Mouse (Mus musculus) liver, adult 2 months (tissue): ENCODE measurements around the gene Tnfrsf14. TPM values are rescaled to one million over a fixed set of nuclear protein-coding genes. Genes with fewer than 3 reads are reported as not detected.

Experiments used
- DNase-seq: peaks from one replicate; pipeline ENCODE4 v3.0.0-alpha.2; 2011; ENCODE audit warnings: low read depth, low spot score; ENCODE audit errors: extremely low read depth
- H3K27ac ChIP-seq: fragments of 200-500 bp; replicated peaks from 2 replicates; pipeline ENCODE4 v1.5.1; 2012; ENCODE audit warnings: low read depth, mild to moderate bottlenecking, control low read depth, inconsistent platforms, low read length; ENCODE audit not compliant: insufficient read depth
- H3K27me3 ChIP-seq: fragments of 200-500 bp; 2 replicates; pipeline ENCODE4 v1.6.1; 2012; ENCODE audit warnings: mild to moderate bottlenecking, moderate library complexity, low read length, inconsistent platforms; ENCODE audit not compliant: control insufficient read depth, insufficient read depth
- H3K36me3 ChIP-seq: fragments of 200-500 bp; 2 replicates; pipeline ENCODE4 v1.6.1; 2012; ENCODE audit warnings: low read length, inconsistent platforms; ENCODE audit not compliant: control insufficient read depth, insufficient read depth
- H3K4me1 ChIP-seq: fragments of 200-500 bp; 2 replicates; pipeline ENCODE4 v1.6.1; 2011; ENCODE audit warnings: low read length; ENCODE audit not compliant: control insufficient read depth, insufficient read depth
- H3K4me3 ChIP-seq: fragments of 200-500 bp; 2 replicates; pipeline ENCODE4 v1.5.1; 2011; ENCODE audit warnings: low read depth, mild to moderate bottlenecking, control low read depth, low read length, moderate library complexity; ENCODE audit not compliant: insufficient read depth
- H3K79me2 ChIP-seq: fragments of 200-500 bp; 2 replicates; pipeline ENCODE4 v1.6.1; 2012; ENCODE audit warnings: inconsistent platforms, mild to moderate bottlenecking, low read length, moderate library complexity; ENCODE audit not compliant: control insufficient read depth, insufficient read depth
- H3K9ac ChIP-seq: fragments of 200-500 bp; 2 replicates; pipeline ENCODE4 v1.6.1; 2012; ENCODE audit warnings: low read depth, mild to moderate bottlenecking, control low read depth, inconsistent platforms, low read length
- CTCF ChIP-seq: fragments of 200-500 bp; IDR thresholded peaks from 2 replicates; pipeline ENCODE4 v1.5.1; 2011; ENCODE audit warnings: low read depth, low read length, control low read depth
- POLR2A ChIP-seq: fragments of 200-500 bp; IDR thresholded peaks from 2 replicates; pipeline ENCODE4 v1.6.1; 2011; ENCODE audit warnings: low read length, control low read depth; ENCODE audit not compliant: insufficient read depth; ENCODE audit errors: extremely low read depth
- WGBS: fragments of 180-500 bp; shearing (Covaris S2); methylation state at CpG from one replicate; pipeline ENCODE4 v1.1.7; 2018; 5-methylcytosine and 5-hydroxymethylcytosine counted together
- polyA plus RNA-seq: library from polyadenylated mRNA; depleted of rRNA; stranded (reverse); fragments of >200 nt; gene quantifications from 2 replicates; pipeline ENCODE4 v1.2.3, GENCODE M21; 2012
- total RNA-seq: library from RNA; depleted of rRNA; stranded (reverse); fragments of >200 nt; gene quantifications from 2 replicates; pipeline ENCODE4 v1.2.3, GENCODE M21; 2014

The Tnfrsf14 gene
- total and polyA plus RNA-seq, 2 experiments = 11.2 to 55.6 TPM

DNA sequence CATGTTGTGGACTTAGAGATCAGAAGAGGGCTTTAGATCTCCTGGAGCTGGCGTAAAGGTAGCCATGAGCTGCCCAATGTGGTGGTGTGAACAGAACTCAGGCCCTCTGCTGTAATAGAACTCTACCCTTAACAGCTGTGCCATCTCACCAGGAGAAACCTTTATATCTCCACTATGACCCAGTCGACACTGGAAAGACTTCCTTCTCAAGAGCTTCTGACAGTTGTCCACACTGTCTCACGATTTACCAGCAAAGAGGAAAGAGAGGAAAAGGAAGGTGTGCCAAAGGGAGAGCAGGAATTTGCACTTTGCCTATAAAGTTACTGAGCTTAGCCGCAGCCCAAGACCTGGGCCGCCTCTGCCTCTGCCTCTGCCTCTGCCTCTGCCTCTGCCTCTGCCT is 13.5 kb upstream of the Tnfrsf14 start:
- TF ChIP-seq POLR2A (no peak), CTCF (no peak)
- Histone ChIP-seq H3K4me3 (no peak overlapping the region), H3K27me3 (no peaks in the 10 kb centered on the region), H3K36me3 (no peaks in the 10 kb centered on the region), H3K79me2 (no peaks in the 10 kb centered on the region), H3K4me1 (no peaks in the 10 kb centered on the region), H3K27ac (no peak overlapping the region), H3K9ac (no peak overlapping the region)
- DNase-seq = no peak
- WGBS = 88% methylated on average over 5 of the region's 5 CpGs

DNA sequence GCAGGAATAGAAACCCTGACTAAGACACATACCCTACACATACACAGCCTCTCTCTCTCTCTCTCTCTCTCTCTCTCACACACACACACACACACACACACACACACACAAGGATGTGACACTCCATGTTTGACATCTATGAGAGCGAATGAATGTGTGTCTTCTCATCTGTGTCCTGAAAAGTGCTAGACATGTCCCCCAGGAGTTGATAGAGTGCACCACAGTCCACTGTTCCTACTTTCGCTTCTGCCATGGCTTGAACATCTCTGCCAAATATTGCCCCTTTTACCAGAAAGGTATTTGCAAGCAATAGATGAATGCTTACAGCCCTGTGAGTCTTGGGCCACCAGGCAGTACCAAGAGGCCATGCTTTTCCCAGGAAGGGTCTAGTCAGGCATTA is 11.8 kb upstream of the Tnfrsf14 start:
- Histone ChIP-seq H3K79me2 (no peaks in the 10 kb centered on the region), H3K4me1 (no peaks in the 10 kb centered on the region), H3K27me3 (no peaks in the 10 kb centered on the region), H3K4me3 (no peak overlapping the region), H3K27ac (no peak overlapping the region), H3K36me3 (no peaks in the 10 kb centered on the region), H3K9ac (no peak overlapping the region)
- no peak for TF ChIP-seq POLR2A
- TF ChIP-seq CTCF = no peak
- 87% methylated on average over 2 of the region's 2 CpGs for WGBS
- DNase-seq = no peak

DNA sequence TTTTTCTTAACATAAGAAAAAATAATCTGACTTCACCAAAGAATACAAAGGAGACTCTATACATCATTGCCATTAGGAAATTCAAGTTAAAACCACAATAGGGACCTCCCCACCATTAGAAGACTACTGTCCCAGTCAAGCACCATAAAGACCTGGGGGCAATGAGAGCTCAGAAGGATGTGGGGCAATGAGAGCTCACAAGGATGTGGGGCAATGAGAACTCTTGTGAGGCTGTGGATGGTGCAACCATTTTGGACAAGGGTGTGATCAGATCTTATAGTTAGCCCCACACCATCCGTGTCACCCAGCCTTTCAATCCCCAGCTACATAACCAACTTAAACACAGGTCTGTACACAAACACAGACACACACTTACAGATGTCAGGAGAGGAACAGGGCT is 9.4 kb upstream of the Tnfrsf14 start:
- no peak for DNase-seq
- Histone ChIP-seq H3K36me3 (no peaks in the 10 kb centered on the region), H3K27me3 (no peaks in the 10 kb centered on the region), H3K79me2 (no peaks in the 10 kb centered on the region), H3K27ac (no peak overlapping the region), H3K4me3 (no peak overlapping the region), H3K4me1 (peaks cover 6% of the 10 kb centered on the region), H3K9ac (no peak overlapping the region)
- 79% methylated on average over 1 of the region's 1 CpGs for WGBS
- TF ChIP-seq CTCF (no peak), POLR2A (no peak)

DNA sequence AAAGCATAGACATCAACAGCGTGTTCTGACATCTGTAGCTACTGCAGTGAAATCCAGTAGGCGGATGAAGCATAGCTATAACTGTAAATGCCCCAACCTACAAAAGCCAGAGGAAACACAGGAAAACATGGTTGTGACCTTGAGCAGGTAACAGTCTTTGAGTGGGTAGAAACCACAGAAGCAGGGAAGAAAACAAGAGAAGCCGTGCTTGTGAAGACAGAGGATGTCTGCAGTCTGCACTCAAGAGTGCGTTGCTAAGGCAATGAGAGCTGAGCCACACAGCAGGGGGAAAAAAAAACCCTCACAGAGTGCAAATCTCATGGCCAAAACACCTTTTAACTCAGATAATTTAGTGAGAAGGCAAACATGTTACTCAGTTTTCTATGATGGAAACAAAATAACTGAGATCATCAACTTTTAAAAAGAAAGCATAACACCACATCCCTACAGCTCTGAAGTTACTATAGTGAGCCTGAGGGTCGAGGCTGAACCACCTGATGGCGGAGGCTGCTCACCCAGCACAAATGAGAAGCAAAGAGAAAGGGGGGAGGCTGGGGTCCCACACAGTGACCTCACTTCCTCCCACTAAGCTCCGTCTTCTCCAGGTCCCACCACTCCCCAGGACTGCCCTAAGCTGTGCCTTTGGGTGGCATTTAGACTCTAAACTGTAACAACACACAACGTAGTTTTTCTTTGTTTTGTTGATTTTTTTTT is 8.3 kb upstream of the Tnfrsf14 start:
- H3K27me3 ChIP-seq = no peaks in the 10 kb centered on the region
- TF ChIP-seq POLR2A (no peak), CTCF (no peak)
- no peak for DNase-seq
- 75% methylated on average over 8 of the region's 8 CpGs for WGBS
- no peaks in the 10 kb centered on the region for H3K36me3 ChIP-seq
- H3K27ac ChIP-seq = no peak overlapping the region
- no peaks in the 10 kb centered on the region for H3K79me2 ChIP-seq
- peaks cover 6% of the 10 kb centered on the region for H3K4me1 ChIP-seq
- no peak overlapping the region for H3K9ac ChIP-seq
- H3K4me3 ChIP-seq = no peak overlapping the region

DNA sequence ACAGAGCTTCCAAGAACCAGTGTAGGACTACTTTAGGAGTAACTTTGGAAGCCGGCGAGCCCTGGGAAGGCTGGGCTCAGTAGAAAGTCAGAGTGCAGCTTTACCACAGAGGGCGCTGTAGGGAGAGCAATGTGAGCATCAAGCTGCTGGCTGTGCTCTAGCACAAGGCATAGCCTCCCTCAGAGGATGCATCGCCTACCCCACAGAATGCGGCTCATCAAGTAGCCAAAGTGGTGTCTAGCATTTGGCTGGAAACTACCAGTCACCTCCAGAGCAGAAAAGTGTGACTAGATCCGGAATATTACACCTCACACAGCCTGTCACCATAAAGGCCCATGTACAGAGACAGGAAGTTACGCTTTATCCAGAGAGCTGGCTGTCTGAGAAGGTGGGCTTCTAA is 7.4 kb upstream of the Tnfrsf14 start:
- H3K27me3 ChIP-seq = no peaks in the 10 kb centered on the region
- H3K4me1 ChIP-seq = peaks cover 6% of the 10 kb centered on the region
- H3K4me3 ChIP-seq = no peak overlapping the region
- no peak overlapping the region for H3K9ac ChIP-seq
- TF ChIP-seq POLR2A (no peak), CTCF (0 out of 2 replicates have a peak, but pooled peaks have one; percentile 15)
- WGBS = 93% methylated on average over 7 of the region's 7 CpGs
- no peak for DNase-seq
- H3K27ac ChIP-seq = no peak overlapping the region
- no peaks in the 10 kb centered on the region for H3K36me3 ChIP-seq
- no peaks in the 10 kb centered on the region for H3K79me2 ChIP-seq

DNA sequence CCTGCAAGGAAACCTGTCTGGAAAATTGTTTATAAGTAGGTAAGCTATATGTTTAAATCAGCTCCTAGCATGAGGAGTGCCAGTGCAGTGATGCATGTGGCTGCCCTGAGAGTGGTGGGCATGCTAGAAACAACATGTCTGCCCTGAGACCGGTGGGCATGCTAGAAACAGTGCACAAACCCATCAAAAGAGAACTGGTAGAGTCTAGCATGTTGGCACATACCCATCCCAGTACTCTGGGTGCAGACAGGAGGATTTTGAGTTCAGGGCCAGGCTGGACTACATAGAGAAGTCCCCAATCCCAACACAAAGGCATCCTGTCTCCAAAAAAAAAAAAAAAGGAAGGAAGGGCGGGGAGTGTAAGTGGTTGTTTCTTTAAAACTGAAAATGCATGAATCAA is 6.4 kb upstream of the Tnfrsf14 start:
- H3K27ac ChIP-seq = peak overlapping the region; percentile 38; the same call in 1 of the 2 replicates
- peak; percentile 33 for DNase-seq
- no peak overlapping the region for H3K9ac ChIP-seq
- no peak for TF ChIP-seq CTCF
- TF ChIP-seq POLR2A = no peak
- H3K79me2 ChIP-seq = no peaks in the 10 kb centered on the region
- H3K4me1 ChIP-seq = peaks cover 6% of the 10 kb centered on the region
- 83% methylated on average over 2 of the region's 2 CpGs for whole genome bisulfite sequencing
- no peak overlapping the region for H3K4me3 ChIP-seq
- H3K27me3 ChIP-seq = no peaks in the 10 kb centered on the region
- no peaks in the 10 kb centered on the region for H3K36me3 ChIP-seq
